ENCODE assay signal across 12 mouse cellular contexts in genomic region chr2:174436076-174436701, GRCm38 (mm10). TPM values are rescaled to one million over a fixed set of nuclear protein-coding genes. Genes with fewer than 3 reads are reported as not detected.
A peak's percentile ranks its signal among the peaks of the same experiment; 100 is the strongest.
DNase-seq lines count a peak whose midpoint lies in the region; ATAC-seq lines count a peak whose summit lies in the region.
"Had no signal": no experiment of that assay in that cellular context is flagged by ENCODE, and none has a peak within 500 bp of the region (broad histone marks: within the 10 kb centered on the region; RNA-seq: fewer than 3 reads in every experiment).

No protein-coding gene starts in this region.

- no peaks in the 10 kb centered on the region for H3K36me3 ChIP-seq in hindbrain, embryonic 11.5 days (ENCODE audit: control insufficient read depth, insufficient read depth, low read length)
- H3K36me3 ChIP-seq: forebrain, embryonic 12.5 days had no signal

- H3K27me3 ChIP-seq in hindbrain, embryonic 11.5 days (ENCODE audit: control insufficient read depth, insufficient read depth, low read length): no peaks in the 10 kb centered on the region
- H3K27me3 ChIP-seq: forebrain, embryonic 12.5 days had no signal

- no peak overlapping the region for H3K4me2 ChIP-seq in hindbrain, embryonic 11.5 days (replicated peaks; ENCODE audit: low read depth, low read length)
- H3K4me2 ChIP-seq: forebrain, embryonic 12.5 days; hindbrain, embryonic 14.5 days had no signal

- no peaks in the 10 kb centered on the region for H3K4me1 ChIP-seq in hindbrain, embryonic 11.5 days (replicated peaks; ENCODE audit: control insufficient read depth, insufficient read depth, low read length)

- 95% methylated on average over 26 of the region's 26 CpGs for WGBS in hindbrain, embryonic 11.5 days

- H3K9ac ChIP-seq in hindbrain, embryonic 11.5 days (ENCODE audit: low read depth, low read length): no peak overlapping the region
- H3K9ac ChIP-seq: forebrain, embryonic 12.5 days; hindbrain, embryonic 14.5 days had no signal

- H3K4me3 ChIP-seq in hindbrain, embryonic 11.5 days (ENCODE audit: low read depth, low read length): no peak overlapping the region
- H3K4me3 ChIP-seq: forebrain, embryonic 12.5 days; limb, embryonic 10.5 days had no signal

- H3K27ac ChIP-seq in hindbrain, embryonic 11.5 days (ENCODE audit: low read depth, low read length): no peak overlapping the region
- H3K27ac ChIP-seq: forebrain, embryonic 12.5 days; hindbrain, embryonic 14.5 days; limb, embryonic 10.5 days had no signal

- intact Hi-C loops in heart, postnatal 10 days (cut with DNase I): no loop called here

- ATAC-seq in granulocyte monocyte progenitor cell, adult 5-6 weeks (replicated peaks; ENCODE audit: poor library complexity, severe bottlenecking): peak; percentile 18
- ATAC-seq in monocyte, adult 5-6 weeks (replicated peaks; ENCODE audit: insufficient number of reproducible peaks, low FRiP score, low TSS enrichment, poor library complexity, severe bottlenecking): peak; percentile 37
- ATAC-seq in hindbrain, embryonic 11.5 days (ENCODE audit: low FRiP score): no peak

- peak; percentile 33 to 59 for DNase-seq in heart, adult 18-20 months
- no peak for DNase-seq in heart, postnatal 10 days
- DNase-seq in B cell, adult 2 months: peak; percentile 78 to 80
- DNase-seq in hindbrain, embryonic 11.5 days (ENCODE audit: low spot score): no peak
- DNase-seq in embryo, embryonic 10 days (ENCODE audit: low spot score): no peak
- DNase-seq in right cerebral cortex, postnatal 25 days: no peak

- H3K9me3 ChIP-seq in hindbrain, embryonic 11.5 days (ENCODE audit: control insufficient read depth, low read length): no peaks in the 10 kb centered on the region
- H3K9me3 ChIP-seq: forebrain, embryonic 12.5 days; limb, embryonic 10.5 days had no signal

RNA-seq across cellular contexts. Expression of gene Ctsz, which starts 2.6 kb away (rescaled TPM):
- 10 to 100 TPM; 30.0 to 40.1 TPM for total RNA-seq in heart, adult 18-20 months (2021)
- 10 to 100 TPM; 54.7 to 61.0 TPM for total RNA-seq in heart, postnatal 10 days (2021)
- 201 and 252 TPM in 2 replicates for total RNA-seq in granulocyte monocyte progenitor cell, adult 5-6 weeks (2014; fragmentation: Nextera tagmentation)
- total RNA-seq in granulocyte monocyte progenitor cell, adult 5-6 weeks (2017): 362 and 363 TPM in 2 replicates
- total RNA-seq in monocyte, adult 5-6 weeks (2017): 273 to 400 TPM (median 362 TPM) in 3 replicates
- polyA plus RNA-seq in hindbrain, embryonic 11.5 days (2014; fragmentation: Nextera tagmentation; extraction: Ambion mirVana): 90.2 and 93.7 TPM in 2 replicates

RNA-seq across cellular contexts. Expression of gene Tubb1, which starts 14.3 kb away (rescaled TPM):
- total RNA-seq in heart, adult 18-20 months (2021): 1 to 10 TPM; 3.5 to 4.5 TPM
- total RNA-seq in heart, postnatal 10 days (2021): 1 to 10 TPM; 1.8 to 3.3 TPM
- not detected in 2 replicates for total RNA-seq in granulocyte monocyte progenitor cell, adult 5-6 weeks (2014; fragmentation: Nextera tagmentation)
- total RNA-seq in granulocyte monocyte progenitor cell, adult 5-6 weeks (2017): 0.43 and 1.0 TPM in 2 replicates
- 13.4 to 226 TPM (median 24.5 TPM) in 3 replicates for total RNA-seq in monocyte, adult 5-6 weeks (2017)
- polyA plus RNA-seq in hindbrain, embryonic 11.5 days (2014; fragmentation: Nextera tagmentation; extraction: Ambion mirVana): 5.3 and 5.7 TPM in 2 replicates
- total RNA-seq: layer of hippocampus, adult 18-20 months had no signal

RNA-seq across cellular contexts. Expression of gene Nelfcd, which starts 20.6 kb away (rescaled TPM):
- 10 to 100 TPM; 27.9 to 29.7 TPM for total RNA-seq in heart, adult 18-20 months (2021)
- total RNA-seq in heart, postnatal 10 days (2021): 10 to 100 TPM; 43.9 to 44.0 TPM
- total RNA-seq in granulocyte monocyte progenitor cell, adult 5-6 weeks (2014; fragmentation: Nextera tagmentation): 56.8 and 68.4 TPM in 2 replicates
- total RNA-seq in granulocyte monocyte progenitor cell, adult 5-6 weeks (2017): 40.2 and 42.2 TPM in 2 replicates
- 40.3 to 48.0 TPM (median 44.1 TPM) in 3 replicates for total RNA-seq in monocyte, adult 5-6 weeks (2017)
- 158 and 163 TPM in 2 replicates for polyA plus RNA-seq in hindbrain, embryonic 11.5 days (2014; fragmentation: Nextera tagmentation; extraction: Ambion mirVana)

RNA-seq across cellular contexts. Expression of gene Atp5e, which starts 27.7 kb away (rescaled TPM):
- total RNA-seq in heart, adult 18-20 months (2021): 1,000 to 10,000 TPM; 1,683 to 1,862 TPM
- 1,000 to 10,000 TPM; 1,182 to 1,233 TPM for total RNA-seq in heart, postnatal 10 days (2021)
- total RNA-seq in granulocyte monocyte progenitor cell, adult 5-6 weeks (2014; fragmentation: Nextera tagmentation): 648 and 734 TPM in 2 replicates
- total RNA-seq in granulocyte monocyte progenitor cell, adult 5-6 weeks (2017): 282 and 442 TPM in 2 replicates
- total RNA-seq in monocyte, adult 5-6 weeks (2017): 143 to 289 TPM (median 191 TPM) in 3 replicates
- 686 and 740 TPM in 2 replicates for polyA plus RNA-seq in hindbrain, embryonic 11.5 days (2014; fragmentation: Nextera tagmentation; extraction: Ambion mirVana)

RNA-seq across cellular contexts. Expression of gene Prelid3b, which starts 36.7 kb away (rescaled TPM):
- total RNA-seq in heart, adult 18-20 months (2021): 10 to 100 TPM; 55.5 to 60.0 TPM
- 10 to 100 TPM; 85.0 to 88.6 TPM for total RNA-seq in heart, postnatal 10 days (2021)
- 76.8 and 88.4 TPM in 2 replicates for total RNA-seq in granulocyte monocyte progenitor cell, adult 5-6 weeks (2014; fragmentation: Nextera tagmentation)
- total RNA-seq in granulocyte monocyte progenitor cell, adult 5-6 weeks (2017): 213 and 215 TPM in 2 replicates
- total RNA-seq in monocyte, adult 5-6 weeks (2017): 107 to 190 TPM (median 108 TPM) in 3 replicates
- 130 and 141 TPM in 2 replicates for polyA plus RNA-seq in hindbrain, embryonic 11.5 days (2014; fragmentation: Nextera tagmentation; extraction: Ambion mirVana)

Comparison
In these comparisons a context has a peak if more than half of its experiments do, and no peak if none do; other contexts are left out.
1. DNase-seq: peak in heart, adult 18-20 months (2 of 2) and B cell, adult 2 months (2 of 2); none in heart, postnatal 10 days (0 of 2), hindbrain, embryonic 11.5 days (single experiment), embryo, embryonic 10 days (single experiment) and right cerebral cortex, postnatal 25 days (single experiment).